Mouse (Mus musculus) adrenal gland, adult (tissue): ENCODE results near the gene Mael.
A peak's percentile ranks its signal among the peaks of the same experiment; 100 is the strongest.

Experiments
- DNase-seq, 2 experiments: peaks; one replicate each; pipeline ENCODE4 v3.0.0; 2022 to 2023; ENCODE audit warnings: low spot score in 1 of 2; ENCODE audit not compliant: inconsistent age in 2 of 2

Mael gene

GRCm38 (mm10) chr1:166154162-166155112 lies 84.1 kb downstream of the Mael start:
- peak; percentile 69 to 90 for DNase-seq

- DNase-seq = peak; percentile 82 to 95
Observed at GRCm38 (mm10) chr1:166153351-166154120, 85.0 kb downstream of the Mael start.

- DNase-seq = no peak
Observed at GRCm38 (mm10) chr1:166152034-166152433, 86.5 kb downstream of the Mael start.

DNA sequence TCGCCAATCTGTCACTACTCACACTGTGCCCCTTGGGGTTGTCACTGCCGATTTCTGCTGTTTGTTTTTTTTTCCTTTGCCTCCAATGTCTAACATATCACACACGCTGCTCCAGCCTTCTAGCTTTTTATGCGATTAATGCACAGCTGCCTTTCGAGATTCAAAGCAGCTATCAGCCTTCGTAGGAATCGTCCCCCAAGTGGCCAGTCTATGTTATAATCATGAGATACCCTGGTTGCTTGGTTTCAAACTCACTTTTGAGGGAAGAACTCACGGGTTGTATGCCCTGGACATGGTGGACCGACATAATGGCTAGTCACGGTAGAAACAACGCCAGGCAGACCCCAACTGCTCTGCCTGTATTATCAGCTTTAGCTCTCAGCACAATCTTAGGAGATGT lies 87.2 kb downstream of the Mael start:
- no peak for DNase-seq
